Mouse (Mus musculus) thymus, postnatal 10 days (tissue): Measurements from ENCODE around the gene Cers6.

Experiments used
- DNase-seq, 2 experiments: peaks; one replicate each; pipeline ENCODE4 v3.0.0; 2021; ENCODE audit warnings: low spot score in 2 of 2

Cers6 gene

GRCm38 (mm10) chr2:69156283-69156682 is 295.0 kb downstream of the Cers6 start:
- DNase-seq: no peak

GRCm38 (mm10) chr2:69158907-69159306 is 297.7 kb downstream of the Cers6 start:
- DNase-seq: no peak
